Mouse (Mus musculus) olfactory bulb, adult 2 months (tissue): ENCODE data around the gene Ugt2b1.
"Not testable (repeated sequence)": the region's sequence is repeated elsewhere in the genome, so short reads cannot be mapped to it uniquely, and the experiment has no call there.

Experiments used
- CTCF ChIP-seq: fragments of 200-500 bp; IDR thresholded peaks from 2 replicates; pipeline ENCODE4 v1.5.1; 2012; ENCODE audit warnings: low read depth, mild to moderate bottlenecking, low read length, moderate library complexity; ENCODE audit not compliant: insufficient read depth
- POLR2A ChIP-seq: fragments of 200-500 bp; IDR thresholded peaks from 2 replicates; pipeline ENCODE4 v1.6.1; 2012; ENCODE audit warnings: mild to moderate bottlenecking, low read depth, low read length, moderate library complexity; ENCODE audit not compliant: insufficient read depth

DNA sequence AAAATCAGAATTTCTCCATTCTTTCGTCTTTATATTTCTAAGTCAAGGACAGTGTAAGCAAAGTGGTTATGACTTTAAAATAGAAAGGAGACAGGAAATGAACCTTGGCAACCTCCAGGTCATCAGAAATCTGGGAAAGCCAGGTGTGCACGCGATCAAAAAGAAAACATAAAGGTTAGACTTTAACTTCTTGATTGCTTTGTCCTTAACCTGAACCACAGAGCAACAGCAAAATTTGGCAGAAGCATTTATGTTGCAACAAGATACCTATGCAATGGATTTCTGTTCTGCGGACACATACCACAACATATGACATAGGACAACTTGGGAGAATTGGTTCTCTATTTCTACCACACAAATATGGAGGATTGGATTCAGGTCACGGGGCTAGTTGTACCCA, 40.9 kb upstream of the Ugt2b1 start:
- TF ChIP-seq POLR2A, CTCF: not testable (repeated sequence)
